Mouse (Mus musculus) stomach, embryonic 15.5 days (tissue): ENCODE results near the gene Daglb. TPM values are rescaled to one million over a fixed set of nuclear protein-coding genes. Genes with fewer than 3 reads are reported as not detected.

Experiments used
- ATAC-seq: fragments of 200-750 bp; cut with Nextera tagmentation; 2 replicates; pipeline ENCODE4 v1.8.0; 2017; ENCODE audit warnings: low read depth, moderate number of reproducible peaks, moderate TSS enrichment; ENCODE audit not compliant: insufficient read depth, low FRiP score
- H3K27ac ChIP-seq: fragments of 300-500 bp; sonication (generic); 2 replicates; pipeline ENCODE4 v1.5.1; 2015; ENCODE audit warnings: mild to moderate bottlenecking, inconsistent platforms
- H3K27me3 ChIP-seq: fragments of 300-500 bp; sonication (generic); replicated peaks from 2 replicates; pipeline ENCODE4 v1.6.1; 2015; ENCODE audit warnings: inconsistent platforms
- H3K36me3 ChIP-seq: fragments of 300-500 bp; sonication (generic); 2 replicates; pipeline ENCODE4 v1.6.1; 2015; ENCODE audit warnings: inconsistent platforms
- H3K4me1 ChIP-seq: fragments of 300-500 bp; sonication (generic); 2 replicates; pipeline ENCODE4 v1.6.1; 2015; ENCODE audit warnings: inconsistent platforms
- H3K4me2 ChIP-seq: fragments of 300-500 bp; sonication (generic); 2 replicates; pipeline ENCODE4 v1.6.1; 2015; ENCODE audit warnings: mild to moderate bottlenecking, inconsistent platforms
- H3K4me3 ChIP-seq: fragments of 300-500 bp; sonication (generic); replicated peaks from 2 replicates; pipeline ENCODE4 v1.5.1; 2015; ENCODE audit warnings: inconsistent platforms
- H3K9ac ChIP-seq: fragments of 300-500 bp; sonication (generic); 2 replicates; pipeline ENCODE4 v1.6.1; 2015; ENCODE audit warnings: inconsistent platforms
- H3K9me3 ChIP-seq: fragments of 300-500 bp; sonication (generic); 2 replicates; pipeline ENCODE4 v1.6.1; 2016; ENCODE audit warnings: inconsistent platforms
- WGBS: fragments of 180-500 bp; shearing (Covaris S2); methylation state at CpG from one replicate; pipeline ENCODE4 v1.1.7; 2015; 5-methylcytosine and 5-hydroxymethylcytosine counted together
- polyA plus RNA-seq: library from polyadenylated mRNA; unstranded; fragments of >200 nt; fragmentation: Nextera tagmentation; extraction: Ambion mirVana; gene quantifications from 2 replicates; pipeline ENCODE4 v1.2.1, GENCODE M21; 2015

The Daglb gene
- polyA plus RNA-seq, 1 experiment from 2014 or later = 11.3 TPM

DNA sequence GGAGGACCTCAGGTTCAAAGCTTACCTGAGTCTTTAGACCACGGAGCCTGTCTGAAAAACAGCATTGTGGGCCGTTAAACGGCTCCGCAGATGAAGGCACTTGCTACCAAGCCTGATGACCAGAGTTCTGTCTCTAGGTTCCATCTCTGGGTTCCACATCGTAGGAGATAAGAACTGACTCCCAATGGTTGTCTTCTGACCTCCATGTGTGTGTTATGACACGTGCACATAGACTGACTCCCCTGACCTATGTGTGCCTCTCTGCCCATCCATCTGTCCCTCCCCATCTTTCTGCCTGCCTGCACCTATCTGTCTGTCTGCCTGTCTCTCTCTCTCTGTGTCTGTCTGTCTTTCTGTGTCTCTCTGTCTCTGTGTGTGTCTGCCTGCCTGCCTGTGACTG lies 3.5 kb downstream of the Daglb start:
- no peak overlapping the region for H3K27ac ChIP-seq
- no peaks in the 10 kb centered on the region for H3K36me3 ChIP-seq
- WGBS = 91% methylated on average over 6 of the region's 6 CpGs
- H3K27me3 ChIP-seq = no peaks in the 10 kb centered on the region
- no peak for ATAC-seq
- H3K4me2 ChIP-seq = no peak overlapping the region
- no peak overlapping the region for H3K4me3 ChIP-seq
- peaks cover 5% of the 10 kb centered on the region; the same call in 1 of the 2 replicates for H3K4me1 ChIP-seq
- no peak overlapping the region for H3K9ac ChIP-seq
- H3K9me3 ChIP-seq = no peaks in the 10 kb centered on the region

DNA sequence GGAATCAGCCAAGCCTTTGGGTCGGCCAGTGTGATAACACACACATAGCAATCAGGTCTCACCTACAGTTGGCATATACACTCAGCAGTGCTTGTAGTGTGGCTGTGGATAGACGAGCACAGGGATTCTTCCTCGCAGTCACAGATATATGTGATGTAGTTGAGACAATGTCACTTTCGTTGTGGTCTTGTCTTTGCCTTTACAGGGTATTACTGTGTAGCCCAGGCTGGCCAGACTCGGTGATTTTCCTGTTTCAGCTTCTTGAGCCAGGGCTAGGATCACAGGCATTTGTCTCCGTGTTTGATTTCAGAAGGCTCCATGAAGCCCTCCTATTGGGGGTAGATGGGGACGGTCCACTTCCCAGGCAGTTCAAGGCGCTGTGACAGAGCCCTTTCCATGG lies 5.2 kb downstream of the Daglb start:
- no peak overlapping the region for H3K4me2 ChIP-seq
- H3K4me3 ChIP-seq = no peak overlapping the region
- H3K4me1 ChIP-seq = peaks cover 5% of the 10 kb centered on the region; the same call in 1 of the 2 replicates
- no peaks in the 10 kb centered on the region for H3K9me3 ChIP-seq
- 95% methylated on average over 8 of the region's 8 CpGs for WGBS
- no peaks in the 10 kb centered on the region for H3K27me3 ChIP-seq
- H3K9ac ChIP-seq = no peak overlapping the region
- H3K27ac ChIP-seq = no peak overlapping the region
- no peak for ATAC-seq
- peaks cover 3% of the 10 kb centered on the region; the same call in 1 of the 2 replicates for H3K36me3 ChIP-seq

DNA sequence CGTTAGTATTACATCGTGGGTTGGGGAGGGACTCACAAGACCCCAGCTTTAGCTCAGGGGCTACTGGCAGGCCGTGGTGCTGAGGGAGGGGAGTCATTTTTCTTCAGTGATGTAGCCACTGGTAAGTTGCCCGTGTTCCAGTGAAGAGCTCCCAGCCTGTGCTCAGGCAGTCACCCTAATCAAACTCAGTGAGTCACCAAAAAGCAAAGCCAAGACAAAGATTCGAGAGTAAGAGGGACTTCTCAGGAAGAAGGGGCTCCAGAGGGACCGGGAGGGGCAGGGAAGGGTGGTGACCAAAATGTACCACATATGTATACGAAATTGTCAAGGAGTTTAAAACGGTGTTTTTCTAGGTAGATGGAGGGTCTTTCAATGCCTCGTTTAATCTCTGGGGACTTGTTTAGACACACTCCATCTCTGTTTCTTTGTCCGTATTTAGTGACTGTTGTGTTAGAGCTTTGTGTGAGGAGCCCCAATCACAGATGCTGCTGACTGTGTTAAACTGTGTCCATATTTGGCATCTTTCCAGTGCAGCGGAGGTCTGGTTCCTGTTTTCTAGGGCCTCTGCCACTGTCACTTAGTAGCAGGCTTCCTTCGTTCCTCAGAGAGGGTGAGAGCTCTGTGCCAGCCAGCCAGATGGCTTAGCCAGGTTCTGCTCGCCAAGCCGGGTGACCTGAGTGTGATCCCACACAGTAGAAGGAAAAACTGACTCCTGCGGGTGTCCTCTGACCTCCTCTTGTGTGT lies 6.2 kb downstream of the Daglb start:
- Histone ChIP-seq H3K4me1 (no peaks in the 10 kb centered on the region), H3K9ac (no peak overlapping the region), H3K27ac (peak overlapping the region; percentile 44; the same call in 1 of the 2 replicates), H3K4me2 (no peak overlapping the region), H3K9me3 (no peaks in the 10 kb centered on the region), H3K36me3 (peaks cover 4% of the 10 kb centered on the region; the same call in 1 of the 2 replicates), H3K27me3 (no peaks in the 10 kb centered on the region), H3K4me3 (no peak overlapping the region)
- WGBS = 67% methylated on average over 15 of the region's 15 CpGs
- ATAC-seq = no peak

DNA sequence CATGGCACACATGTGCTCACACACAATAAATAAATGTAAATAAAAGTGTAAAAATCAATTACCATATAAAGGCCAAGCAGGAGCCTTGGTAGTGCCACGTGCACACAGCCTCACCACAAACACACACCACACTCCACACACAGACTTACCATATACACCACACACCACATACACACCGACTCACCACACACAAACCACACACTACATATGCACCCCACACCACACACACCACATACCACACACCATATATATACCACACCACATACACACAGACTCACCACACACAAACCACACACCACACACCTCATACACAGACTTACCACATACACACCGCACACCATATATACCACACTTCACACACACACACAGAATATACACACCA lies 6.8 kb downstream of the Daglb start:
- Histone ChIP-seq H3K9ac (no peak overlapping the region), H3K4me1 (no peaks in the 10 kb centered on the region), H3K4me3 (no peak overlapping the region), H3K36me3 (peaks cover 4% of the 10 kb centered on the region; the same call in 1 of the 2 replicates), H3K27me3 (no peaks in the 10 kb centered on the region), H3K27ac (peak overlapping the region; percentile 44; the same call in 1 of the 2 replicates), H3K9me3 (no peaks in the 10 kb centered on the region), H3K4me2 (no peak overlapping the region)
- WGBS = 86% methylated on average over 3 of the region's 3 CpGs
- no peak; the same call in 1 of the 2 replicates for ATAC-seq

DNA sequence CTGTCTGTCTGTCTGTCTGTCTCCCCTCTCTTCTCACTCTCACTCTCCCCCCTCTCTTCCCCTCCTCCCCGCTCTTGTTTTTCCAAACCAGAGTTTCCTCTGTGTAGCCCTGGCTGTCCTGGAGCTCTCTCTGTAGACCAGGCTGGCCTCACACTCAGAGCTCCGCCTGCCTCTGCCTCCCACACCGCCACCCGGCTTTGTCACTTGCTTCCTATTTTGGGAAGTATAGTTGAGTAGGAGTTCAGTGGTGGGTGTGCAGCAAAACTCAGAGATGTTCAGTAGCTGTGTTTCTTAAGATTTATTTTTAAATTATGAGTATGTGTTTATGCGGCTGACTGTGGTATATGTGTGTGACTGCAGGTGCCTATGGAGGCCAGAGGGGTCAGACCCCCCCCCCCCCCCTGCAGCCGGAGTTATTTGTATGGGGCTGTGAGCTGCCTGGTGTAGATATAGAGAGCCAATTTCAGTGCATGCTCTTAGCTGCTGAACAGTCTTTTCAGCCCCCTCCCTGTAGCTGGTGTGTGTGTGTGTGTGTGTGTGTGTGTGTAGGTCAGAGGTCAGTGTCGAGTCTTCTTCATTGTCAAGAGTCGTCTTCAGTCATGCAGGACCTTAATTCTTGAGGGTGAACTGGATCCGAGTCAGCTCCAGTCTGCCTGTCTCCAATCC lies 7.7 kb downstream of the Daglb start:
- no peaks in the 10 kb centered on the region for H3K9me3 ChIP-seq
- no peak overlapping the region for H3K4me2 ChIP-seq
- H3K4me1 ChIP-seq = no peaks in the 10 kb centered on the region
- H3K9ac ChIP-seq = no peak overlapping the region
- peaks cover 4% of the 10 kb centered on the region; the same call in 1 of the 2 replicates for H3K36me3 ChIP-seq
- WGBS = 86% methylated on average over 9 of the region's 9 CpGs
- H3K4me3 ChIP-seq = no peak overlapping the region
- H3K27me3 ChIP-seq = no peaks in the 10 kb centered on the region
- no peak overlapping the region for H3K27ac ChIP-seq
- ATAC-seq = no peak

DNA sequence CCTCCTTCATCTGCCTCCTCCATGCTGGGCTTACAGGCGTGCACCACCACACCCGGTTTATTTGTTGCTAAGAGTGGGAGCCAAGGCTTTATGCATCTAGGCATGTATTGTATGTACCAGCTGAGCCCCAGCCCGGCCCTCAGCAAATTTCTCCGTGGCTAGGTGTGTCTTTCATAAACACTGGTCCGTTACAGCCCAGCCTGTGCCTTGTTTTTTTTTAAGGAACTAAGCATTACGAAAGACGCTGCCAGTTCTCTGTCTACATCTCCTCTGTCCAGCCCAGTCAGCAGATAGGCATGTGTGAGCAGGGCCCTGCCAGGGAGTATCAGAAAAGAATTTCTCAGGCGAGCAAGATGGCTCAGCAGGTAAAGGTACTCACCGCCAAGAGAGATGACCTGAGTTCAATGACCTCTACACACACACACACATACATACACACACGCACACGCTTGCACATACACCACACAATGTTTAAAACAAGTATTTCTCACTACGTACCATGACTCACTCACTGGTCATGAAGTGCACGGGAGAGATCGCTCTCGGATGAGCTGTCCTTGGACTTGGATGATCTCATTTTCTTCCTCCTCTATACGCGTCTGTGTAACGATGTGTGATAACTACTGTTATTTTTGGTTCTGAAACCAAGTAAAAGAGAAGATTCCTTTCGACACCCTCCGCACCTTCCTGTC lies 10.9 kb downstream of the Daglb start:
- 83% methylated on average over 20 of the region's 20 CpGs for WGBS
- no peak overlapping the region for H3K27ac ChIP-seq
- H3K4me2 ChIP-seq = no peak overlapping the region
- no peaks in the 10 kb centered on the region for H3K4me1 ChIP-seq
- ATAC-seq = no peak
- peaks cover 4% of the 10 kb centered on the region; the same call in 1 of the 2 replicates for H3K36me3 ChIP-seq
- no peak overlapping the region for H3K9ac ChIP-seq
- H3K9me3 ChIP-seq = no peaks in the 10 kb centered on the region
- no peak overlapping the region for H3K4me3 ChIP-seq
- H3K27me3 ChIP-seq = no peaks in the 10 kb centered on the region

DNA sequence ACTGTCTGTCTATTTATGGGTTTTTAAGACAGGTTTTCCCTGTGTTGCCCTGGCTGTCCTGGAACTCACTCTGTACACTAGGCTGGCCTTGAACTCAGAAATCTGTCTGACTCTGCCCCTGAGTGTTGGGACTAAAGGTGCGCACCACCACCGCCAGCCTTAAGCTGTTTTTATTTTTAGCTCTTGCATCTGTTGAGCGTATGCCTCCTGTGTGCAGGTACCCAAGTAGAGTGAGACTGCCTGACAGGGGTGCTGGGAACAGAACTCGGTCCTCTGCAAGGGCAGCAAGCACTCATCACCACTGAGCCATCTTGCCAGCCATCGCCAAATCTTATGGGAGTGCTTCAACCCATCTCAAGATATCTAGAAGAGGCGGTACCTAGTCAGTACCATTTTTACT lies 11.6 kb downstream of the Daglb start:
- H3K4me2 ChIP-seq = no peak overlapping the region
- no peak overlapping the region for H3K4me3 ChIP-seq
- H3K4me1 ChIP-seq = no peaks in the 10 kb centered on the region
- no peaks in the 10 kb centered on the region for H3K27me3 ChIP-seq
- H3K27ac ChIP-seq = no peak overlapping the region
- ATAC-seq = no peak
- peaks cover 4% of the 10 kb centered on the region; the same call in 1 of the 2 replicates for H3K36me3 ChIP-seq
- no peak overlapping the region for H3K9ac ChIP-seq
- no peaks in the 10 kb centered on the region for H3K9me3 ChIP-seq
- WGBS = 97% methylated on average over 6 of the region's 6 CpGs

DNA sequence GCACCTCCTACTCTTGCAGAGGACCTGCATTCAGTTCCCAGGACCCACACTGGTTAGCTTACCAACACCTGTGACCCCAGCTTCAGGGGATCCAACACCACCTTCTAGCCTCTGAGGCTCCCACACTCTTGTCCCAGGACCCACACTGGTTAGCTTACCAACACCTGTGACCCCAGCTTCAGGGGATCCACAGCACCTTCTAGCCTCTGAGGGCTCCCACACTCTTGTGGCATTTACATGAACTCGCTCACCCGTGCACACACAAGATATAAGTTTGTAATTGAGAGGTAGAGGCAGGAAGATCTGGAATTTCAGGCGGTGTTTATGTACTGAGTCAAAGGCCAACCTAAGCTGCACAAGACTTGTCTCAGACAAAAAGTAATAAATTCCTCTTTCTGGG lies 13.5 kb downstream of the Daglb start:
- H3K36me3 ChIP-seq = peaks cover 4% of the 10 kb centered on the region; the same call in 1 of the 2 replicates

DNA sequence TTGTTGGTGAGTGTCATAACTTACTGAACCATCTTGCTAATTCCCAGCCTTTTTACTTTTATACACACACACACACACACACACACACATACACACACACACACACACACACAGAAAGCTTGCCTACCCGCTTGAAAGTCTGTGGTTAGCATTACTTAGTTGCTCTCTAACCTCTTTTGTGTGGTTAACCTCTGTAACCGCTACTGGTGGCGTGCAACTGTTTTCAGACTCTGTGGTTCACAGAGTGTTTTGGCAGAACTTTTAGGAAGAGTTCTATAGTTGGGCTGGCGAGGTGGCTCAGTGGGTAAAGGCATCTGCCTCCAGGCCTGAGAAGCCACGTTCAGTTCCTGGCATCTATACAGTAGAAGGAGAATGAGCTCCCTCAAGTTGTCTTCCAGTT lies 20.6 kb downstream of the Daglb start:
- Histone ChIP-seq H3K4me3 (no peak overlapping the region), H3K27me3 (no peaks in the 10 kb centered on the region), H3K4me1 (no peaks in the 10 kb centered on the region), H3K4me2 (no peak overlapping the region), H3K27ac (no peak overlapping the region), H3K36me3 (no peaks in the 10 kb centered on the region), H3K9me3 (no peaks in the 10 kb centered on the region), H3K9ac (no peak overlapping the region)
- ATAC-seq = no peak
- WGBS = 78% methylated on average over 5 of the region's 5 CpGs

More for the DNA sequence above, 13.5 kb downstream of the Daglb start:
- 86% methylated on average over 3 of the region's 3 CpGs for WGBS
- H3K27me3 ChIP-seq = no peaks in the 10 kb centered on the region
- no peaks in the 10 kb centered on the region for H3K9me3 ChIP-seq
- H3K9ac ChIP-seq = no peak overlapping the region
- no peak overlapping the region for H3K4me3 ChIP-seq
- H3K27ac ChIP-seq = no peak overlapping the region
- no peak for ATAC-seq
- no peaks in the 10 kb centered on the region for H3K4me1 ChIP-seq
- no peak overlapping the region for H3K4me2 ChIP-seq

DNA sequence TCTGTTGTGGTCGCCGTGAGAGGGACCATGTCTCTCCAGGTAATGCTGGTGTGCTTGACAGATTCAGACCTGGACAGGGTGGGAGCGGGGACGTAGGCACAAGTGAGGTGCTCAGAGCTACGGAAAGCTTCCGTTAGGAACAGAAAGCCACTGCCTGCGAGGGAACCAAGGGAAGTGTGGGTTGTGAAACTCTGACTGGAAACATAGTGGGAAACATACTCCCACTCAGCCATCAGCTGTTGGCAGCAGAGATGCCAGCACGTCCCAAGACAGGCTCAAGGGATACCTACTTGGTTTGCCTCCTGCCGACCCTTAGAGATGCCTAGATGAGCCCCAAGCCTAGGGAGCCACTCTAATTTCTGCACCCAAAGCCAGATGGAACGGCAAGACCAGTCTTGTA lies 22.8 kb downstream of the Daglb start:
- no peaks in the 10 kb centered on the region for H3K4me1 ChIP-seq
- H3K9me3 ChIP-seq = no peaks in the 10 kb centered on the region
- 89% methylated on average over 10 of the region's 10 CpGs for WGBS
- H3K4me3 ChIP-seq = no peak overlapping the region
- no peak overlapping the region for H3K9ac ChIP-seq
- H3K27ac ChIP-seq = no peak overlapping the region
- no peaks in the 10 kb centered on the region for H3K27me3 ChIP-seq
- no peaks in the 10 kb centered on the region; the same call in 1 of the 2 replicates for H3K36me3 ChIP-seq
- H3K4me2 ChIP-seq = no peak overlapping the region
- ATAC-seq = no peak

DNA sequence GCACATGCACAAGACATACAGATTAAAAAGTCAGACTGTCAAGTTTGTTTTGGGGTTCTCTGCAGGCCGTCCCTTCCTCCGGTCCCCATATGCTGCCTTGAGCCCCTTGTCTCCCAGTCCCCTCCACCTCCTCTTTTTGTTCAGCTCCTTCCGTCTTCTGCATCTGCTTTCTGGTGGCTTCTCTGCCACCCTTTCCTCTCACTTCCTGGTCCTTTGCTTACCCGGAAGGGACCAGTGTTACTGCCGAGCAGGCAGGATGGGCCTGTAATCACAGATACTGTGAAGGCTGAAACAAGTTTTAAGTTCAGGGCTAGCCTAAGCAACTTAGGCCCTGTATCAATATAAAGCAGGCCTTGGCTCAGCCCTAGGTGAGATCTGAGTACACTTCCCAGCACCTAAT lies 23.6 kb downstream of the Daglb start:
- Histone ChIP-seq H3K27ac (no peak overlapping the region), H3K4me2 (no peak overlapping the region), H3K36me3 (no peaks in the 10 kb centered on the region; the same call in 1 of the 2 replicates), H3K9me3 (no peaks in the 10 kb centered on the region), H3K9ac (no peak overlapping the region), H3K27me3 (no peaks in the 10 kb centered on the region), H3K4me1 (no peaks in the 10 kb centered on the region), H3K4me3 (no peak overlapping the region)
- WGBS = 90% methylated on average over 5 of the region's 5 CpGs
- ATAC-seq = no peak
